18 mouse cellular contexts compared by ENCODE assay signal in the genomic region with DNA sequence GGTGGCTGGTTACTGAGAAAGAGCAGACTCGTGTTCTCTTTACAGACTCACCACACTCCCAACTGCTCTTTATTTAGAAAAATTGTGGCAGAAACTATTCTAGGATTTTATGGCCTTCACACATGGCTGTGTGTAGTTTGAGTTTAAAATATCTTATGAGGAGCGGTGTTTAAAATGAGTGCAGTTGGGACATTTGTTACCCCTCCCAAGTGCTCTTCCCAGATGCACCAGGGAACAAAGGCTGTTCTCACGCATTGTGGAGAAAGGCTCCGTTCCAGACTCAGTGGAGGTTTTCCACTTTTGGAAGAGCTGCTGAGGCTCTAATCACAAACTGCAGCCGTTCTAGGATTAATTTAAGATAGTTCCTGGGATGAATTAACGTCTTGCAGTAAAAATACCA. TPM values are rescaled to one million over a fixed set of nuclear protein-coding genes. Genes with fewer than 3 reads are reported as not detected.
DNase-seq lines count a peak whose midpoint lies in the region; ATAC-seq and TF ChIP-seq lines count a peak whose summit lies in the region.
"Had no signal": no experiment of that assay in that cellular context is flagged by ENCODE, and none has a peak within 500 bp of the region (broad histone marks: within the 10 kb centered on the region; RNA-seq: fewer than 3 reads in every experiment).

No protein-coding gene starts in this region.

- ATAC-seq in heart, embryonic 13.5 days (ENCODE audit: extremely low read depth, insufficient number of reproducible peaks, low FRiP score, low TSS enrichment), result no peak
- no peak for ATAC-seq in midbrain, embryonic 14.5 days (ENCODE audit: low FRiP score, low TSS enrichment)
- no peak for ATAC-seq in midbrain, postnatal 0 days (ENCODE audit: low FRiP score)
- ATAC-seq in intestine, embryonic 16.5 days, result no peak

- 51% methylated on average over 6 of the region's 6 CpGs for WGBS in heart, embryonic 13.5 days
- 56% methylated on average over 6 of the region's 6 CpGs for WGBS in midbrain, embryonic 14.5 days
- 58% methylated on average over 6 of the region's 6 CpGs for WGBS in midbrain, postnatal 0 days
- 39% methylated on average over 6 of the region's 6 CpGs for WGBS in intestine, embryonic 16.5 days

- no peak overlapping the region for H3K4me3 ChIP-seq in heart, embryonic 13.5 days
- no peak overlapping the region for H3K4me3 ChIP-seq in midbrain, embryonic 14.5 days (replicated peaks; ENCODE audit: low read depth, low read length)
- H3K4me3 ChIP-seq in midbrain, postnatal 0 days (ENCODE audit: low read depth, low read length), result no peak overlapping the region
- no peak overlapping the region for H3K4me3 ChIP-seq in intestine, embryonic 16.5 days (ENCODE audit: low read length)
- H3K4me3 ChIP-seq: forebrain, embryonic 12.5 days had no signal

- H3K4me2 ChIP-seq in heart, embryonic 13.5 days, result no peak overlapping the region
- no peak overlapping the region for H3K4me2 ChIP-seq in midbrain, embryonic 14.5 days (ENCODE audit: low read length)
- no peak overlapping the region for H3K4me2 ChIP-seq in midbrain, postnatal 0 days (ENCODE audit: low read depth, low read length, poor library complexity, severe bottlenecking)
- H3K4me2 ChIP-seq in intestine, embryonic 16.5 days (ENCODE audit: low read depth, low read length), result no peak overlapping the region
- H3K4me2 ChIP-seq: forebrain, embryonic 12.5 days; hindbrain, embryonic 14.5 days had no signal

- H3K27me3 ChIP-seq in heart, embryonic 13.5 days (replicated peaks), result no peaks in the 10 kb centered on the region
- H3K27me3 ChIP-seq in midbrain, embryonic 14.5 days (ENCODE audit: control insufficient read depth, insufficient read depth, low read length), result no peaks in the 10 kb centered on the region
- no peaks in the 10 kb centered on the region for H3K27me3 ChIP-seq in midbrain, postnatal 0 days (ENCODE audit: insufficient read depth, low read length)
- no peaks in the 10 kb centered on the region for H3K27me3 ChIP-seq in intestine, embryonic 16.5 days (replicated peaks; ENCODE audit: control insufficient read depth, insufficient read depth, low read length)
- H3K27me3 ChIP-seq: forebrain, embryonic 12.5 days had no signal

- peak overlapping the region; percentile 26 for H3K27ac ChIP-seq in heart, embryonic 13.5 days (replicated peaks)
- no peak overlapping the region for H3K27ac ChIP-seq in midbrain, embryonic 14.5 days (replicated peaks; ENCODE audit: low read depth, low read length)
- no peak overlapping the region for H3K27ac ChIP-seq in midbrain, postnatal 0 days (ENCODE audit: low read depth, low read length)
- peak overlapping the region; percentile 46; the same call in 1 of the 2 replicates for H3K27ac ChIP-seq in intestine, embryonic 16.5 days (ENCODE audit: low read length)
- H3K27ac ChIP-seq: forebrain, embryonic 12.5 days; hindbrain, embryonic 14.5 days had no signal

- 0 out of 2 replicates have a peak overlapping the region, but pooled peaks have one; percentile 3 for H3K9ac ChIP-seq in heart, embryonic 13.5 days
- no peak overlapping the region for H3K9ac ChIP-seq in midbrain, embryonic 14.5 days (replicated peaks; ENCODE audit: low read length)
- H3K9ac ChIP-seq in midbrain, postnatal 0 days (replicated peaks; ENCODE audit: low read length, poor library complexity, severe bottlenecking), result no peak overlapping the region
- H3K9ac ChIP-seq in intestine, embryonic 16.5 days (ENCODE audit: low read depth, low read length), result no peak overlapping the region
- H3K9ac ChIP-seq: forebrain, embryonic 12.5 days; hindbrain, embryonic 14.5 days had no signal

- no peak for TF ChIP-seq CTCF in midbrain, postnatal 0 days (IDR thresholded peaks at IDR 0.05)

- peaks cover 59% of the 10 kb centered on the region for H3K4me1 ChIP-seq in heart, embryonic 13.5 days
- 0 out of 2 replicates have a peak, but pooled peaks cover 5% of the 10 kb centered on the region for H3K4me1 ChIP-seq in midbrain, embryonic 14.5 days (ENCODE audit: control insufficient read depth, insufficient read depth, low read length)
- H3K4me1 ChIP-seq in midbrain, postnatal 0 days (ENCODE audit: insufficient read depth, low read length), result peaks cover 6% of the 10 kb centered on the region; the same call in 1 of the 2 replicates
- H3K4me1 ChIP-seq in intestine, embryonic 16.5 days (ENCODE audit: control insufficient read depth, insufficient read depth, low read length), result peaks cover 22% of the 10 kb centered on the region

- DNase-seq in heart, postnatal 4 days, result no peak
- peak; percentile 15 for DNase-seq in midbrain, embryonic 14.5 days
- no peak for DNase-seq in midbrain, postnatal 0 days (ENCODE audit: low spot score)
- DNase-seq in right cerebral cortex, postnatal 36 days (ENCODE audit: low spot score in 2 of 2), result peak; percentile 17 to 57
- DNase-seq in cerebellum, adult 9-11 months, result no peak
- no peak for DNase-seq in cerebellum, adult 8-10 months
- DNase-seq: embryo, embryonic 11 days had no signal

- H3K36me3 ChIP-seq in heart, embryonic 13.5 days, result no peaks in the 10 kb centered on the region
- no peaks in the 10 kb centered on the region for H3K36me3 ChIP-seq in midbrain, embryonic 14.5 days (ENCODE audit: control insufficient read depth, insufficient read depth, low read length)
- no peaks in the 10 kb centered on the region for H3K36me3 ChIP-seq in midbrain, postnatal 0 days (ENCODE audit: insufficient read depth, low read length)
- H3K36me3 ChIP-seq in intestine, embryonic 16.5 days (ENCODE audit: control insufficient read depth, insufficient read depth, low read length), result no peaks in the 10 kb centered on the region
- H3K36me3 ChIP-seq: forebrain, embryonic 12.5 days had no signal

- H3K9me3 ChIP-seq in heart, embryonic 13.5 days, result no peaks in the 10 kb centered on the region
- no peaks in the 10 kb centered on the region for H3K9me3 ChIP-seq in midbrain, embryonic 14.5 days (ENCODE audit: control insufficient read depth, low read length)
- no peaks in the 10 kb centered on the region for H3K9me3 ChIP-seq in midbrain, postnatal 0 days (ENCODE audit: low read length)
- no peaks in the 10 kb centered on the region for H3K9me3 ChIP-seq in intestine, embryonic 16.5 days (ENCODE audit: control insufficient read depth, low read length)
- H3K9me3 ChIP-seq: forebrain, embryonic 12.5 days had no signal

RNA-seq across cellular contexts. Expression of gene Kcns1, which starts 33.2 kb away (rescaled TPM):
- polyA plus RNA-seq in heart, embryonic 13.5 days (2015; fragmentation: Nextera tagmentation; extraction: Ambion mirVana), result 0.21 and 0.29 TPM in 2 replicates
- total RNA-seq in heart, postnatal 4 days (2021), result under 1 TPM in 1 of 2 experiments, not detected in 1; 0.19 TPM
- polyA plus RNA-seq in midbrain, embryonic 14.5 days (2014; fragmentation: Nextera tagmentation; extraction: Ambion mirVana), result 0.62 and 2.1 TPM in 2 replicates
- total RNA-seq in midbrain, postnatal 0 days (2014; rRNA removed), result 10.1 and 15.6 TPM in 2 replicates
- polyA plus RNA-seq in midbrain, postnatal 0 days (2015; fragmentation: Nextera tagmentation; extraction: Ambion mirVana), result 3.8 and 4.3 TPM in 2 replicates
- 0.22 and 0.45 TPM in 2 replicates for polyA plus RNA-seq in intestine, embryonic 16.5 days (2015; fragmentation: Nextera tagmentation; extraction: Ambion mirVana)
- total RNA-seq: adrenal gland, adult 18-20 months had no signal
- polyA plus RNA-seq: lung, embryonic 16.5 days had no signal

RNA-seq across cellular contexts. Expression of gene Wfdc5, which starts 44.8 kb away (rescaled TPM):
- polyA plus RNA-seq in heart, embryonic 13.5 days (2015; fragmentation: Nextera tagmentation; extraction: Ambion mirVana), result not detected in 2 replicates
- total RNA-seq in heart, postnatal 4 days (2021), result not detected
- polyA plus RNA-seq in midbrain, embryonic 14.5 days (2014; fragmentation: Nextera tagmentation; extraction: Ambion mirVana), result not detected in 2 replicates
- not detected in 2 replicates for total RNA-seq in midbrain, postnatal 0 days (2014; rRNA removed)
- polyA plus RNA-seq in midbrain, postnatal 0 days (2015; fragmentation: Nextera tagmentation; extraction: Ambion mirVana), result not detected in 2 replicates
- not detected in 2 replicates for polyA plus RNA-seq in intestine, embryonic 16.5 days (2015; fragmentation: Nextera tagmentation; extraction: Ambion mirVana)
- total RNA-seq: adrenal gland, adult 18-20 months; gastrocnemius, postnatal 4 days; left cerebral cortex, postnatal 36 days had no signal
- polyA plus RNA-seq: forebrain, embryonic 12.5 days; hindbrain, embryonic 14.5 days; kidney, embryonic 16.5 days; lung, embryonic 16.5 days; neural tube, embryonic 14.5 days; testis, adult 2 months had no signal

RNA-seq across cellular contexts. Expression of gene Wfdc12, which starts 52.7 kb away (rescaled TPM):
- not detected in 2 replicates for polyA plus RNA-seq in heart, embryonic 13.5 days (2015; fragmentation: Nextera tagmentation; extraction: Ambion mirVana)
- not detected for total RNA-seq in heart, postnatal 4 days (2021)
- polyA plus RNA-seq in midbrain, embryonic 14.5 days (2014; fragmentation: Nextera tagmentation; extraction: Ambion mirVana), result not detected in 2 replicates
- not detected in 2 replicates for total RNA-seq in midbrain, postnatal 0 days (2014; rRNA removed)
- not detected in 2 replicates for polyA plus RNA-seq in midbrain, postnatal 0 days (2015; fragmentation: Nextera tagmentation; extraction: Ambion mirVana)
- polyA plus RNA-seq in intestine, embryonic 16.5 days (2015; fragmentation: Nextera tagmentation; extraction: Ambion mirVana), result not detected in 2 replicates
- total RNA-seq: gastrocnemius, postnatal 4 days; left cerebral cortex, postnatal 36 days had no signal
- polyA plus RNA-seq: forebrain, embryonic 12.5 days; hindbrain, embryonic 14.5 days; kidney, embryonic 16.5 days; neural tube, embryonic 14.5 days had no signal

Comparison
In these comparisons a context has a peak if more than half of its experiments do, and no peak if none do; other contexts are left out.
1. DNase-seq: peak in midbrain, embryonic 14.5 days (single experiment) and right cerebral cortex, postnatal 36 days (2 of 2); none in heart, postnatal 4 days (single experiment), midbrain, postnatal 0 days (single experiment), cerebellum, adult 9-11 months (single experiment) and cerebellum, adult 8-10 months (single experiment).
2. H3K27ac ChIP-seq: peak in heart, embryonic 13.5 days (single experiment) and intestine, embryonic 16.5 days (single experiment); none in midbrain, embryonic 14.5 days (single experiment) and midbrain, postnatal 0 days (single experiment).